Comparison of ENCODE assay signal across 7 mouse cellular contexts in the genomic region with DNA sequence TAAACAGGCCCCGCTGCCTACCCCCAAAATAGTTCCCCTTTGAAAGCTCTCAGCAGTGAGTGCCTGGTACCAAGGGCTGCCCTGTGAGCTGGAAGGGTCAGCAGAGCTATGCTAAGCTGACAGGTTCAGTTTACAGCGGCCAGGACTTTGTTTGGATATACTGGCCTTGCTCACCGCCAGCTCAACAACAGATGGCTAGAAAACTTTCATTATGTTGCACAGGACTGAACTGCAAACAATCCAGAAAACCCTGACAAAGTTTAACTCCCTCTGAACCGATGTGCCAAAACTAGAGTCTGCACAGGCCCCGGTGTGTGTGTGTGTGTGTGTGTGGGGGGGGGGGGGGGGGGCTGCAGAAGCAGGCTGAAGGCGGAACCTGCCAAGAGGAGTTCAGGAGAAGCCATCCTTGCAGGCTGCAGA.
DNase-seq lines count a peak whose midpoint lies in the region; ATAC-seq and TF ChIP-seq lines count a peak whose summit lies in the region.

No protein-coding gene starts in this region.

- TF ChIP-seq CTCF in brain, embryonic 14.5 days (IDR thresholded peaks at IDR 0.05; ENCODE audit: borderline replicate concordance, extremely low read depth, insufficient read depth, insufficient read length), result no peak
- no peak for TF ChIP-seq CTCF in liver, embryonic 14.5 days (IDR thresholded peaks at IDR 0.05; ENCODE audit: low read depth)
- TF ChIP-seq CTCF in layer of hippocampus, adult 2 months (conservative IDR thresholded peaks at IDR 0.05), result no peak

- H3K9me3 ChIP-seq in embryonic facial prominence, embryonic 10.5 days, result no peaks in the 10 kb centered on the region
- 0 out of 2 replicates have a peak, but pooled peaks cover 2% of the 10 kb centered on the region for H3K9me3 ChIP-seq in hindbrain, embryonic 16.5 days (ENCODE audit: control insufficient read depth, low read length)
- no peaks in the 10 kb centered on the region for H3K9me3 ChIP-seq in liver, embryonic 14.5 days (ENCODE audit: control insufficient read depth, low read length)
- no peaks in the 10 kb centered on the region for H3K9me3 ChIP-seq in stomach, embryonic 16.5 days (replicated peaks; ENCODE audit: control insufficient read depth, low read length)

- H3K4me3 ChIP-seq in embryonic facial prominence, embryonic 10.5 days, result peak overlapping the region; percentile 28
- H3K4me3 ChIP-seq in hindbrain, embryonic 16.5 days (ENCODE audit: low read length), result no peak overlapping the region
- no peak overlapping the region for H3K4me3 ChIP-seq in liver, embryonic 14.5 days (ENCODE audit: insufficient read depth in 1 of 2, low read depth in 2 of 2, low read length in 2 of 2)
- H3K4me3 ChIP-seq in stomach, embryonic 16.5 days (replicated peaks; ENCODE audit: low read length), result peak overlapping the region; percentile 25
- H3K4me3 ChIP-seq in layer of hippocampus, adult 2 months, result no peak overlapping the region

- ATAC-seq in hindbrain, embryonic 16.5 days, result peak; percentile 58; the same call in 1 of the 2 replicates
- peak; percentile 68 for ATAC-seq in liver, embryonic 14.5 days (ENCODE audit: insufficient read depth)
- ATAC-seq in stomach, embryonic 16.5 days (ENCODE audit: insufficient read depth, low FRiP score), result peak; percentile 60; the same call in 1 of the 2 replicates

- 0 out of 2 replicates have a peak, but pooled peaks cover 6% of the 10 kb centered on the region for H3K27me3 ChIP-seq in embryonic facial prominence, embryonic 10.5 days (replicated peaks; ENCODE audit: low read depth, poor library complexity, severe bottlenecking)
- H3K27me3 ChIP-seq in hindbrain, embryonic 16.5 days (replicated peaks; ENCODE audit: control insufficient read depth, insufficient read depth, low read length), result no peaks in the 10 kb centered on the region
- no peaks in the 10 kb centered on the region for H3K27me3 ChIP-seq in liver, embryonic 14.5 days (ENCODE audit: control insufficient read depth, insufficient read depth, low read length)
- no peaks in the 10 kb centered on the region for H3K27me3 ChIP-seq in stomach, embryonic 16.5 days (ENCODE audit: control insufficient read depth, insufficient read depth, low read length)

- no peak for TF ChIP-seq EP300 in liver, embryonic 14.5 days (IDR thresholded peaks at IDR 0.05; ENCODE audit: low read depth)

- peaks cover 80% of the 10 kb centered on the region for H3K4me1 ChIP-seq in embryonic facial prominence, embryonic 10.5 days
- peaks cover 3% of the 10 kb centered on the region for H3K4me1 ChIP-seq in hindbrain, embryonic 16.5 days (ENCODE audit: control insufficient read depth, insufficient read depth, low read depth, low read length)
- peaks cover 5 to 30% of the 10 kb centered on the region in 2 experiments for H3K4me1 ChIP-seq in liver, embryonic 14.5 days (replicated peaks; ENCODE audit: control insufficient read depth in 2 of 2, insufficient read depth in 2 of 2, low read length in 1 of 2)
- peaks cover 51% of the 10 kb centered on the region for H3K4me1 ChIP-seq in stomach, embryonic 16.5 days (ENCODE audit: control insufficient read depth, insufficient read depth, low read length)

- TF ChIP-seq POLR2A in brain, embryonic 14.5 days (IDR thresholded peaks at IDR 0.05; ENCODE audit: borderline replicate concordance, extremely low read depth, insufficient read depth, insufficient read length, poor library complexity, severe bottlenecking), result no peak

- peak overlapping the region; percentile 80 for H3K27ac ChIP-seq in embryonic facial prominence, embryonic 10.5 days (replicated peaks)
- H3K27ac ChIP-seq in hindbrain, embryonic 16.5 days (ENCODE audit: low read depth, low read length), result no peak overlapping the region
- no peak overlapping the region for H3K27ac ChIP-seq in liver, embryonic 14.5 days
- peak overlapping the region; percentile 83 for H3K27ac ChIP-seq in stomach, embryonic 16.5 days (ENCODE audit: low read length)
- H3K27ac ChIP-seq in layer of hippocampus, adult 2 months, result no peak overlapping the region; the same call in 1 of the 2 replicates

- 4% methylated on average over 6 of the region's 6 CpGs for WGBS in embryonic facial prominence, embryonic 10.5 days
- 7% methylated on average over 6 of the region's 6 CpGs for WGBS in hindbrain, embryonic 16.5 days
- 41% methylated on average over 6 of the region's 6 CpGs for WGBS in liver, embryonic 14.5 days (ENCODE audit: insufficient replicate concordance)
- 15% methylated on average over 6 of the region's 6 CpGs for WGBS in stomach, embryonic 16.5 days

- peak overlapping the region; percentile 1; the same call in 1 of the 2 replicates for H3K4me2 ChIP-seq in hindbrain, embryonic 16.5 days (ENCODE audit: low read length)
- H3K4me2 ChIP-seq in liver, embryonic 14.5 days (ENCODE audit: low read depth), result peak overlapping the region; percentile 15; the same call in 1 of the 2 replicates
- peak overlapping the region; percentile 61 for H3K4me2 ChIP-seq in stomach, embryonic 16.5 days (ENCODE audit: low read depth, low read length)

- DNase-seq in brain, embryonic 14.5 days (ENCODE audit: low read depth), result peak; percentile 73
- peak; percentile 76 for DNase-seq in embryonic facial prominence, embryonic 10.5 days (ENCODE audit: low spot score)
- DNase-seq in liver, embryonic 14.5 days (ENCODE audit: low read depth in 3 of 3, low spot score in 3 of 3), result no peak
- DNase-seq in layer of hippocampus, adult 2 months (ENCODE audit: low spot score in 2 of 2), result no peak
- DNase-seq in right cerebral cortex, postnatal 10 days (ENCODE audit: low spot score in 2 of 2), result no peak

- no peak overlapping the region for H3K9ac ChIP-seq in hindbrain, embryonic 16.5 days (ENCODE audit: low read depth, low read length)
- H3K9ac ChIP-seq in liver, embryonic 14.5 days (replicated peaks), result no peak overlapping the region
- H3K9ac ChIP-seq in stomach, embryonic 16.5 days (ENCODE audit: low read length), result peak overlapping the region; percentile 65

- no peaks in the 10 kb centered on the region for H3K36me3 ChIP-seq in embryonic facial prominence, embryonic 10.5 days (replicated peaks)
- no peaks in the 10 kb centered on the region for H3K36me3 ChIP-seq in hindbrain, embryonic 16.5 days (ENCODE audit: control insufficient read depth, insufficient read depth, low read length)
- no peaks in the 10 kb centered on the region for H3K36me3 ChIP-seq in liver, embryonic 14.5 days (replicated peaks; ENCODE audit: control insufficient read depth, insufficient read depth, low read depth)
- no peaks in the 10 kb centered on the region for H3K36me3 ChIP-seq in stomach, embryonic 16.5 days (ENCODE audit: control insufficient read depth, insufficient read depth, low read length)

Comparison
In these comparisons a context has a peak if more than half of its experiments do, and no peak if none do; other contexts are left out.
1. DNase-seq: peak in brain, embryonic 14.5 days (single experiment) and embryonic facial prominence, embryonic 10.5 days (single experiment); none in liver, embryonic 14.5 days (0 of 3), layer of hippocampus, adult 2 months (0 of 2) and right cerebral cortex, postnatal 10 days (0 of 2).
2. H3K27ac ChIP-seq: peak in embryonic facial prominence, embryonic 10.5 days (single experiment) and stomach, embryonic 16.5 days (single experiment); none in hindbrain, embryonic 16.5 days (single experiment), liver, embryonic 14.5 days (single experiment) and layer of hippocampus, adult 2 months (single experiment).
3. H3K4me3 ChIP-seq: peak in embryonic facial prominence, embryonic 10.5 days (single experiment) and stomach, embryonic 16.5 days (single experiment); none in hindbrain, embryonic 16.5 days (single experiment), liver, embryonic 14.5 days (0 of 2) and layer of hippocampus, adult 2 months (single experiment).
4. H3K4me2 ChIP-seq: peak in every context shown above with its lines; median percentile 61 in stomach, embryonic 16.5 days; 15 in liver, embryonic 14.5 days; 1 in hindbrain, embryonic 16.5 days.
5. Peak in every context shown above with its lines, with median percentiles within 50 percentile points of each other: ATAC-seq.